Mouse (Mus musculus): Measurements from ENCODE around the gene Akap7.
"Not testable (repeated sequence)": the region's sequence is repeated elsewhere in the genome, so short reads cannot be mapped to it uniquely, and the experiment has no call there.

The Akap7 gene

DNA sequence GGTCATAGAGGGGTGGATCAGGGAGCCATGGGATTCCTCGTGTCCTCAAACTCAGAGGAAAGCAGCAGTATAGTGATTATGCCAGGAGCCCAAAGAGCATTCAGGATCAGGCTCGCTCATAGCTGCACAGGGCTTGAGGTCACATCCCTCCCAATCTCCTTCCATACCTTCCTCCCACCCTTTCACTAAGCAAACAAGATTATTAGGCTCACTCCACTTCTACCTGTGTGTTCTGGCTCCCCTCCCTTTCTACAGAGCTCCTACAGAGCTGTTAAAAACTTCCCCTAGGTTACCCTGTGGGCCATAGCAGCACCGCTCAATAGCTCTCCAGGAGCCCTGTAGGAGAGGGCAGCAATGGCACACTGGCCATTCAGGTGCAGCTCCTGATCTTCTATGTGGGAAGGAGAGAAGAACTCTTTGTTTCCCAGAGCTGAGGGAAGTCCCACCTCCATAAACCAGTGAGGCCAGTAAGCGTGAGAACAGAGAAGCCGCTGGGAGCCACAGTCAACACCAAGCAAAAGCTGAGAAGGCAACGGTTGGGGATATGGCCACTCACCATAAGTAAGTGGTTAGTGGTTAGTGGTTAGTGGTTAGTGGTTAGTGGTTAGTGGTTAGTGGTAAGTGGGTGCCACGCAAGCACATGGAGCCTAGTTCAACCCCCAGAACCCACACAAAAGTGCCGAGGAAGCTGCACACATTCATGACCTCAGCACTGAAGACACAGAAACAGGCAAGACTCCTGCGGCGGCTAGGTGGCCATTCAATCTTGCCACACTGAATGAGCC is 122.7 kb downstream of the Akap7 start:
- DNase-seq: no peak

DNA sequence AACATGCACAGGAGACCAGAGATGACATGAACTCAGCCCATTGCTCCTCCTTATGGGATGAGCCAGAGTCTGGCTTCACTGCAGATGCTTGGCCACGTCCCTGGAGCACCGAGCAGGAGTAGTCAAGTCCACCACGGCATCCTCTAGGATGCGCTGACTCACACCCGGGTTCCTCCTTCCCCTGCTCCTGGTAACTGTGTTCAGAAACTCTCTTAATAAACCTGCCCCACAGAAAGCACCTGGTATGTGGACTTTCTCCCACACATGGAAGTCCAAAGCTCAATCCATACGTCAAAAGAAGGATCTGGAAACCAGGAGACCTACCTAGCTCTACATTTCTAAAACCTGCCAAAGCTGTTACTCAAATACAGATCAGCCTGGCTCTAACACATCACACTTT is 124.4 kb downstream of the Akap7 start:
- no peak for DNase-seq

DNA sequence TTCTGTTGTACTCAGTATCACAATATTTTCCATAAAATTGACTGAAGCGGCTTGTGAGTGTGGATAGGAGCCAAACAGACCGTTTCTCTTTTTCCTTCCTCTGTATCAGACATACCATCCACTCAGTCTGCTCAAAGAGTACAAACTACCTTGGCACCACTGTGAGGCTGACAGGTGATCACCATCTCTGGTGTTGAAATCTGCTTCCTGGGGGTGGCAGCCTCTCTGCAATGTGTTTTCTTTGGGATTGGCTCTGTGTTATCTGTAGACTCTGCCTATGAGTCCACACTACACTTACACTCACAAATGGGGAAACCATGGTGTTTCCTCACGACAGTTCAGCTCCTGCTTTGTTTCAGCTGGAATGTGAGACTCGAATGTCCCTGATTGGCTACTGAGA is 128.6 kb downstream of the Akap7 start:
- DNase-seq: no peak

DNA sequence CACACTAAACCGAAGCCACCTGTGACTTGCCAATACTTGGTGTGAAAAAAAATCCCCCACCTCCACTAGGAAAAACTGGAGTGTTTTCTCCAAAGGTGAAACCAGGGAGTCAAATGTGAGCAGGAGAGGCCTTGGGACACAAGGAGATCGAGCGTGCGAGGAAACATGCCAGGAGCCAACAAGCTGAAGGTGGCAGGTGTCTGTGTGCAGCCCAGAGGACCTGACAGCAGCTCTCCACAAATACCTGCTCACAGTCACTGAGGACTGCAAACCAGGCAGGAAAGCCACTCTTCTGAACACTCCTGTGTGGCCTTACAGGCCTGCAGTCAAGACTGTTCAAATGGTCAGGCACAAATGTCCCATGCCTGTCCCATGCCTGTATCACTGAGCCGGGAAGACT is 130.4 kb downstream of the Akap7 start:
- DNase-seq: no peak

DNA sequence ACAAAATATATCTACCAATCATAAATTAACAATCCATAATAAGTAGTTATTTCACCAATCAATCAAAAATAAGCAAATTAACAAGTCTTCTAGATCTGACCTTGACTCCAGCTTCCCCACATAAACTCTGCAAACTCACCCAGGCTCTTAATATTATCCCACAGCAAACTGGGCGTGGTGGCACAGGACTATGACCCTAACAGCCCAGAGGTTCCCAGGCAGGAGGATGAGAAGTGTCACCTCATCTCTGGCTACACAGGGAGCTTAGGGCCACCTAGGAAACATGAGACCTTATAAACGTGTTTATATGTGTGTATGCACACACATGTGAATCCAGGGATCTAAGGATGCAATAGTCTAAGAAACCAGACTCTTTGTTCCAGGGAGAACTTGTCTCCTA is 132.8 kb downstream of the Akap7 start:
- DNase-seq: no peak

DNA sequence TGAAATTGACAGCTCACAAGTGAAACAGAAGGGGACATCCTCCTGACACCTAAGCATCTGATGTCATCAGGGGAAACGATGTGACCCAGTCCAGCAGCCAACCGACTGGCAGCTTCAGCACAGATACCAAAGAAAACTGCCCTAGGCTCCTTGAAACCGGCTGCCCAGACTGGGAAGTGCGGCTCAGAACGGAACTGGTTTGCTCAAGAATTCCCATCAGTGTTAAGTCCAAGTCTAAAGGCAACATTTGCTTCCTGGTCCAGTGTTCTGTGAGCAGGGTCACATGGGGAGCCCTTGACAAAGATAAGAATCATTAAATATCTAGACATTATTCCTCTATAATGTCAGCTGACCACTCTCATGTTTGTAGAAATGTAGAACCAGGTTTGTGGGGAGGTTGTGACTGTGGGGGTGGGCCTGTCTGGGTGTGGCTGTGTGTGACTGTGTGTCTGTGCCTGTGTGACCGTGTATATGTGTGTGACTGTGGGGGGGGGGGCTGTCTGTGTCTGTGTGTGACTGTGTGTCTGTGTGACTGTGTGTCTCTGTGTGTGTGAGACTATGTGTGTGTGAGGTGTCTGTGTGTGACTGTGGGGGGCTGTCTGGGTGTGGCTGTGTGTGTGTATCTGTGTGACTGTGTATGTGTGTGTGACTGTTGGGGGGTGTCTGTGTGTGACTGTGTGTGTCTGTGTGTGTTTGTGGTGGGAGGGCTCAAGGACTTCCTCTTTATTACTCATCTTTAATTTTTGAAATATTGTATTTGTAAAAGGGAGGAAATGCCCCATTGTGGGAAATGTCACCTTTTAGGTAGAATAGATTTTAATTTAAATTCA is 140.1 kb downstream of the Akap7 start:
- no peak for DNase-seq

DNA sequence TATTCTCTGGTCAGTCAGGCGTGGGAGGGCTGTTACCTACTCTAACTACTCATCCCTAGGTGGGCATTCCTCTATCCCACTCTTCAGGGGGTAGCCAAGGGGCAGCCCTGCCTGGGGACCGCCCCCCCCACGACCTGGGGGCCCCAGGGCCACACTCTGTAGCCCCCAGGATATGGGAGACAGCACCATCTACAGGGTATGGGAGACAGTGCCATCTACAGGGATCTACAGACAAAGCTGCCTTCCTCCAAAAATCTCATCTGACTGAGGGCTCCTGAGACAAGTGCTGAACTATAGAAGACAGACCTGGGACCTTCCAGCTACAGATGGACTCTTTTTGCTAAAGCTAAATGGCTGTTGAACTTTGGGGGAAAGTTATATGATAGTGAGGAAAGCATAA is 144.2 kb downstream of the Akap7 start:
- DNase-seq: not testable (repeated sequence)

DNA sequence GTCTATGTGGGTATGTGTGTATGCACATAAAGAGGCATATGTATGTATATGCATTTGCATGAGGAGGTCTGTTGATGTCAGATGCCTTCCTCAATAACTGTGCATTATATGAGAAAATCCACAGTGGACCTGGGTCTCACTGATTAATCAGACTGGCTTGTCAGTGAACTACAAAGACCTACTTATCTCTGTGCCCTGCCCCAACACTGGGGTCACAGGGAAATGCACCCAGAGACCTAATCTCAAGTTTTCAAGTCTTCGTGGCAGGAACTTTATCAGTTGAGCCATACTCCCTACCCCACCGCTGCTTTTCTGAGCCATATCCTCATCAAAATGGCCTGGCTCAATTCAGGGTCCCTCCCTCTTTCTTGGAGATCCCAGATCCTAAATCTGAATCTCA is 146.0 kb downstream of the Akap7 start:
- DNase-seq: no peak

DNA sequence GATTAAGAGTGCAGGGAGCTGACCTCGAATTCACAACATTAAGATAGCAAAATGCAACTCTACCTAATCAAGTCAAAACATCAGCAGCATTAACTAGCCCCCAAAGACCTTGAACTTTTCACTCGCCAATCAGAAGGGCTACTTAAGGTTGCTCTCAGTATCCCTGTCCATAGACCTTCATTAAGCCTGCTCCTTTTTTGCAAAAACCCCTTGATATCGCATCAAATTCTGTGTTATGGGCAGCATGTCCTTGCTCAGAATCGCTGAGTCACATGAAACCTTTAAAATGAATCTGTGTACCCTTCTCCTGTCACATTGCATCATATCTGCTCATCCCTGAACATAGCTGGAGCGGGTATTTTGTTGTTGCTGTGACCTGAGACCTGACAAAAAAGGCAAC is 149.0 kb downstream of the Akap7 start:
- no peak for DNase-seq

DNA sequence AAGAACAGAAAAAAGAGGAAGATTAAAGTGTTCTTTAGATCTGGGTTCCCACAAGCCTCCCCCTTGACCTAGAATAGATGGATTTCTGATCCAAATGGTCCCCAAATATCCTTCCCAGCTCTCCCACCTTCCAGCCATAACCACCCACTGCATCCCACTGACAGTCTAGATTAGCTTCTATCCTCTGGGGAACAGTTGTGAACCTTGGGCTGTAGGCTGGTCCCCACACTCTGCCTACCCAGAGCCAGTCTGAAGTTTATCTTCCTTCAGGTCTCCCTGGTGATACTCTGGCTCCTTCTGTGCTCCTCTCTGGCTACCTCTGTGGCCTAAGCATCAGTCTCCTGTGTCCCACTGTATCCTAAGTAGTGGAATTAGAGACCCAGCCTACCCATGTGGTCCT is 150.3 kb downstream of the Akap7 start:
- no peak for DNase-seq

DNA sequence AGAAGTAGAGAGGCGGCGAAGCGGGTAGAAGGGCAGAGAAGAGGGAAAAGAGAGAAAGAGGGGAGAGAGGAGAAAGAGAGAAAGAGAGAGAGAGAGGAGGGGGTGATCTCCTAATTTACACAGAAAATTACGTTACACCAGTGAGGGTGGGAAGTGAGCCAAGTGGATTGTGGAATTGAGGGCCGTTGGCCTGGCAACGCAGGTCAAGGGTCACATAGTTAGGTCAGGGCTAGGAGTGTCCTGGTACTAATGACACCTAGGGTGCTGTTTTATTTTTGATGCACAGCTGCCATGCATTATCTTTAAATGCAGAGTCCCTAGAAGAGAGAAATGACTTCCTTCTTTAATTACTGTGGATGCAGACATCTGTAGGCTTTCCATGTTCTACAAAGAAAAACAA is 153.4 kb downstream of the Akap7 start:
- no peak for DNase-seq

DNA sequence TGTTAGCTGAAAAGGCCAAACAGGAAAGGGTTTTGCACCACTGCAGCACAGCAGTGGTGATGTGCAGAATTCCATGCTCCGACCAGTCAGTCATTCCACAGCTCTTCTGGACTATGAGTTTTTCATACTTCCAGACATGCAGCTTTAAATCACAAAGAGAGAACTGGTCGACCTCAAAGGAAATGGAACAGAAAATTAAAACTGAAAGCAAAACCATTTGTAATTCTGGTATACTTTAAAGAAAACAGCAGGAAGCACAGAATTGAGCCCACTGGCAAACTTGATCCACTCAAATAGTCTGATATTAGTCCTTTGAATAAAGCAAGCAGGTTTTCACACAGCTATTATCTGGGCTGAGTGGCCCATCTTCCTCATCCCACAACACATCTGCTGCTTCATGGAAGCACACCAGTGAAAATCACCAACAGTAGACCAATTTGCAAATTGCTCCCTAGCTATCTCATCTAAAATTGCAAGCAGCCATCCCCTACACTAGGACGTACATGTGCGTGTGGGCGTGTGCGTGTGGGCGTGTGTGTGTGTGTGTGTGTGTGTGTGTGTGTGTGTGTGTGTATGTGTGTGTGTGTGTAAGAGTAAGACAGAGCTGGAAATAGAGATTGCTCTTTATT is 156.4 kb downstream of the Akap7 start:
- no peak for DNase-seq

DNA sequence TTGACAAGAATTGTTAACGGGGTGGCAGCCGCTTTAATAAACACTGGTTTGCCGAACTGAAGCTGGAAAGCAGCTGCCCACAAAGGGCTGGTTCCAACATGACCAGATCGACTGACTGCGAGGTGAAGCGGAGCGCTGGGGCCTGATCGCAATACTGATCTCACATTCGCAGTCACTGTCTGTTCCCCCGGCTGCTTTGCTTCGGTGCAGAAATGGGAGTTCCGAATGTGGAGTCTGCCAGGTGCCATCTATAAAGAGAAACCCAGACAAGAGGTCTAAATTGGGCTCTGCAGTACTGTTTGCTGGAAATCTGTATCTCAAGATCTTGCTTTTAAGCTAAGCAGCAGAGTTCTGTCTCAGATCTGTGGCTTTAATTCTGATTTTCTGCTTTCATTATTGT is 161.8 kb downstream of the Akap7 start:
- DNase-seq: no peak

DNA sequence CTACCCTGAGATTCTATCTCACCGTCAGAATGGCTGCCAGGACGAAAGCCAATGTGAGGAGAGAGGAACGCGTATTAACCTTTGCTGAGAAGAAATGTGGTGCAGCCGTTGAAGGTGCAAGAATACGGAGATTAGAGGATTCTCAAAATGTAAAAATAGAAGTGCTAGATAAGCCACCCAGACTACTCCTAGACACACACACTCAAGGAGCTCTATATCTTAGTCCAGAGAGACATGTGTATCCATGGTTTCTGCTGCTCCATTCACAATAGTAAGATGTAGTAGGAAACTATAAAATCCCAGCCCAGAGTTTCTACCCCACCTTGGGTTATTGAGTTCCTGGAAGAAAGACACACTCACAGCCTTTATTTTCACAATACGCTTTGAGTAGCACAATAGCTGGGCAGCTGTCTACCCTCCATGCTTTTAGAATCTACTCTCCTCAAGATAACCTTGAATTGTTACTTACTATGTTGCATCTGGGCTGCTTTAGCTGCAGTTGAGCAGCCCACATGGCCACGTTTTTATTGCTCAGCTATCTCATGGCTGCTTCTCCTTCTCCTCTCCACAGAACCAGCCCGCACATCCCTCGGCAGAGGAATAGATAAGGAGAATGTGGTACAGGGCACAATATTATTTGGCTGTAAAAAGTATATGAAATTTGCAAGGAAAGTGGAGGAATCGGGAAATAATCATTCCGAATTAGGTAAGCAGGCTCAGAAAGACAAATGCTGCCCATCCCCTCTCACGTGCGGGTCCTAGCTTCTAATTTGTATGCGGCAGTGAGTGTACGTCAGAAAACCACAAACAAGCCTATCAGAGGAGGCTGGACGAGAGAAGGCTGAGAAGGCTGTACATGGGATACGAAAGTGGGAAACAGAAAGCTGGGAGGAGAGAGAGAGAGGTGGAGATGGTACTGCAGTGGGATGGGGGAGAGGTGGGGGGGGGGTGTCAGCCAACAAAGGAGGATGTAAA is 162.6 kb downstream of the Akap7 start:
- DNase-seq: no peak

DNA sequence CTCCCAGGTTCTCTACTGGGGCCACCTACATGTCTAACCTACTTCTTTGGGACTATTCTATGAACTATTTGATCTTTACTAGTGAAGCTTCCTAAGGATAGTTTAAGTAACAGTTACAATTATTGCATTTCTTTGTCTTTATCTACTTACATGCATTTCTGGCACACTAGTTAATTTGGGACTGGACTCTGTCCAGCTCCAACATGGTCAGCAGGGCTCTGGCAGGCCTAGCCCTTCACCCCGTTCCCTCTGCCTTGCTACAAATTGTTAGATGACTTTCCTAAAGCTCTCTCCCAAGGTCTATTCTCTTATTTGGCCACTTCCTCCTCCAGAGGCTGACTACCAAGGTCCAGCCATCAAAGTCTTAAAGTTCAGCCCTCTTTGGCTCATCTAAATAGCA is 165.9 kb downstream of the Akap7 start:
- no peak for DNase-seq

DNA sequence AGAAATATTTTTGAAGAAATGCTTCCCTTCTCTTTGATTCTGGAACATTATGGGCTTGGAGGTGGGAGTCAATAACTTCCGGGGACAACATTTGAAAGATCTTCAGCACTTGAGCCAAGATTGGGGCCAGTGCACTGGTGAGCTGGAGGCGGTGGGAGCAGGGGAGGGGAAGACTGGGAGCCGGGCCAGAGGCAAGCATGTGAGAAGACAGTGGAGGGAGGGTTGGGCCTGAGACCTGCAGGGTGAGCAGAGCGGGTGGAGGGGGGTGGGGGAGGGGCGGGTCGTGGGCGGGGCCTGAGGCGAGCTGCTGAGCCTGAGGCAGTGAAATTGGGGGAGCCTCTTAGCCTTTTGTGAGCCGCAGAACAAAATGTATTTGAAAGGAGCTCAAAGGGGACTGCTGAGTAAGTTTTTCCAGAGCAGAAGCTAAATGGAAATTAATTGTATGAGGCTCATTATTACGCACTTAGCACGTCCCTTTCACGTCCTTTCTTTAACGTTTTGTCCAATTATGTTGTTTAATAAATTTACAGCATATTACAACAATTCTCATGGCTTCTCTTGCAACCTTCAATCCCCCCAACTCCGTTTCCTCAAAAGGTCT is 167.4 kb downstream of the Akap7 start:
- no peak for DNase-seq

DNA sequence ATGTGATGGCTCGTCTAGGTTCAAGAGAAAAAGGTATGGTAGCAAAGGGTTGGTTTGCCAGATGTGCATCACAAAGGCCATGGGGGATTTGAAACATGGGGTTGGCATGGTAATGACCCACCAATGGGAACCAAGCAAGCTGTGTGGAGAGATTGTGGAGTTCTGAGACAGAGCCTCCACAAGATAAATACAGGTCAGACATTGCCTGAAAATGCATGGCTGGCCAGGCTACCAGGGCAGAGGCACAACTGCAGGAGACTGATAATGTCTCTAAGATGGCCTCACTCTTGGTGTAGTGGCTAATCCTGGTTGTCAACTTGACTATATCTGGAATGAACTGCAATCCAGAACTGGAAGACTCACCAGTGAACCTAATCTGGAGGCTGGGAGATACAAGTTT is 174.1 kb downstream of the Akap7 start:
- DNase-seq: no peak

DNA sequence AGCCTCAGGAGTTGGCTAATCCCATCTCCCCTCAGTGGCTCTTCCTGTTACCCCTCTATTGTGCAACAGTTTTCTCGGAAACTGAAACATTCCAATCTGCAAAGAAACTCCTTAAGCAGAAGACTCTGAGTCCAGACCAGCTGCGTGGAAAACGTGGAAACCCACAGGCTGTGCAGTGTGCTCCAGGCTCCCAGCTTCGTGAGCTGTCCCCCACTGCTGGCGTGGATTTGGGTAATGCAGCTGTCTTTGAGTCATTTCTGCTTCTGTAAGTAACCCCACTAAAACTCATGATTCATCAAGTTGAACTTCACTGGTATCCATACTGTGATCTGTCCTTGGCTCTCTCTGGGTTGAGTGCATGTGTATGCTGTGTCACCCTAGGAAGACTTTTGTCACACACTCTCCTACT is 179.2 kb downstream of the Akap7 start:
- DNase-seq: no peak

DNA sequence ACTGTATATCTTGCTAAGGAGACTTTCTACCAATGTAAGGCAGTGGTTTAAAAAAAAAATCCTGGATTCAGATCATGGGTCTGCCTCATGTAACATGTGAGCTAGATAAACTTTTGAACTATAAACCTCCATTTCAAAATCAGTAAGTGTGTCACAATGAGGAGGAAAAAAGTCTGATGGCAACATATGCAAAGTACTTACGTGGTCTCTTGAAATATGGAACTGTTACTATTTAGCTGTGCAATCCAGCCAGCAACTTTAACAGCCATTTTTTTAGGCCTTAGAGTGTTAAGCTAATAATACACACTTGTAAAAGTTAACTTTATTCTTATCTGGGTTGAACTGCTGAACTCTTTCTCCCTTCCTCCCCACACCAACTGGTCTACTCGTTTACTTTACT is 181.6 kb downstream of the Akap7 start:
- no peak for DNase-seq

DNA sequence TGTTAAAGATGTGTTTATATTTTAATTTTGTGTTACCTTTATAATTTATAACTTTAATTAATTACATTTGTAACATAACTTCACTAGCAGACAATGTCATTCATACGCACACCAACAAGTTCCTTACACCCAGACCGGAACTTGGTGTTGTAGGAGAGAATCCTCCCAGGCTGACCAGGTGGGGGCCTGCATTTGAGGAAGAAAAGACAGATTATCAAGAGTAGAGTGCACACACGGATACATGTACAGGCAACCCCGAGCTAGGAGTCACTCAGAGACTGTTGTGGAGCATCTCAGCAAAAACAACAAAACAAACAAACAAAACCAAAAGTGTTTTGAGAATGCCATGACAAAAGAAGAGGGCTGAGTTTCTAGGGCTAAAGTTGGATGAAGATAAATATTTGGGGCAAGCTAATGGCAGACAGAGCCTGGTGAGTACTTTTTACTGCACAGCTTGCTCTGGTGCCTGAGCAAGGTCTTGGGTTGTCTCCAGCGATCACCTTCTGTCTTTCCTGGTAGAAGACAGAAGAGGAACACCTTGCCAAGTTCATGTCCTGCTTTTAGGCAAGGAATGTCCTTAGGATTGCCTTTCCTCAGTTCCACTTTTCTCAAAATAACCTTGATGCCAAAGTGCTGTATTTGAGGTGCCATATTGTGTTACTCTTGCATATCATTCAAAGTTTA is 186.7 kb downstream of the Akap7 start:
- peak; percentile 94 for DNase-seq
